Mouse (Mus musculus): ENCODE data around the gene Hid1.

- TF ChIP-seq CTCF (IDR thresholded peaks at IDR 0.05; ENCODE audit: low read depth) (no peak), EP300 (optimal IDR thresholded peaks at IDR 0.05) (no peak)
These were observed at the start of gene Hid1 for GRCm38 (mm10) chr11:115367395-115367944.

All from stomach, postnatal 0 days (tissue).